Mouse (Mus musculus): Measurements from ENCODE around the gene Igfals. TPM values are rescaled to one million over a fixed set of nuclear protein-coding genes. Genes with fewer than 3 reads are reported as not detected.

The Igfals gene
- total and polyA plus RNA-seq, 2 experiments from 2014 or later, result 0.53 to 1.7 TPM

- Histone ChIP-seq H3K27me3 (ENCODE audit: control insufficient read depth, insufficient read depth, low read length) (no peaks in the 10 kb centered on the region), H3K4me1 (ENCODE audit: control insufficient read depth, insufficient read depth) (peaks cover 20% of the 10 kb centered on the region; the same call in 1 of the 2 replicates), H3K9me3 (replicated peaks; ENCODE audit: control insufficient read depth, low read length) (no peaks in the 10 kb centered on the region), H3K4me3 (ENCODE audit: low read depth, low read length) (no peak overlapping the region), H3K9ac (replicated peaks; ENCODE audit: low read depth, low read length) (no peak overlapping the region), H3K4me2 (ENCODE audit: low read depth, low read length) (no peak overlapping the region), H3K27ac (ENCODE audit: low read depth) (peak overlapping the region; percentile 73), H3K36me3 (replicated peaks; ENCODE audit: control insufficient read depth, insufficient read depth, low read length) (peaks cover 59% of the 10 kb centered on the region)
- 74% methylated on average over 4 of the region's 4 CpGs for WGBS
- ATAC-seq (ENCODE audit: insufficient read depth, low read depth), result no peak
- no peak for DNase-seq (ENCODE audit: low spot score)
- TF ChIP-seq CTCF (IDR thresholded peaks at IDR 0.05; ENCODE audit: low read depth) (no peak), EP300 (IDR thresholded peaks at IDR 0.05; ENCODE audit: low read depth) (no peak)
Observed at GRCm38 (mm10) chr17:24898041-24898854, 32.5 kb downstream of the Igfals start.

GRCm38 (mm10) chr17:24899153-24899552 lies 33.4 kb downstream of the Igfals start:
- Histone ChIP-seq H3K9ac (replicated peaks; ENCODE audit: low read depth, low read length) (no peak overlapping the region), H3K27me3 (ENCODE audit: control insufficient read depth, insufficient read depth, low read length) (no peaks in the 10 kb centered on the region), H3K9me3 (replicated peaks; ENCODE audit: control insufficient read depth, low read length) (no peaks in the 10 kb centered on the region), H3K4me2 (ENCODE audit: low read depth, low read length) (no peak overlapping the region), H3K4me1 (ENCODE audit: control insufficient read depth, insufficient read depth) (peaks cover 17% of the 10 kb centered on the region; the same call in 1 of the 2 replicates), H3K4me3 (ENCODE audit: low read depth, low read length) (no peak overlapping the region), H3K27ac (ENCODE audit: low read depth) (peak overlapping the region; percentile 73), H3K36me3 (replicated peaks; ENCODE audit: control insufficient read depth, insufficient read depth, low read length) (peaks cover 64% of the 10 kb centered on the region)
- peak; percentile 36; the same call in 1 of the 2 replicates for TF ChIP-seq EP300 (IDR thresholded peaks at IDR 0.05; ENCODE audit: low read depth)
- TF ChIP-seq CTCF (IDR thresholded peaks at IDR 0.05; ENCODE audit: low read depth), result no peak
- peak; percentile 78 for ATAC-seq (ENCODE audit: insufficient read depth, low read depth)
- 52% methylated on average over 5 of the region's 5 CpGs for WGBS
- DNase-seq (ENCODE audit: low spot score), result peak; percentile 60

GRCm38 (mm10) chr17:24900014-24900413 lies 34.2 kb downstream of the Igfals start:
- Histone ChIP-seq H3K9me3 (replicated peaks; ENCODE audit: control insufficient read depth, low read length) (no peaks in the 10 kb centered on the region), H3K9ac (replicated peaks; ENCODE audit: low read depth, low read length) (no peak overlapping the region), H3K4me2 (ENCODE audit: low read depth, low read length) (no peak overlapping the region), H3K4me3 (ENCODE audit: low read depth, low read length) (no peak overlapping the region), H3K36me3 (replicated peaks; ENCODE audit: control insufficient read depth, insufficient read depth, low read length) (peaks cover 72% of the 10 kb centered on the region), H3K27me3 (ENCODE audit: control insufficient read depth, insufficient read depth, low read length) (no peaks in the 10 kb centered on the region), H3K27ac (ENCODE audit: low read depth) (no peak overlapping the region), H3K4me1 (ENCODE audit: control insufficient read depth, insufficient read depth) (peaks cover 15% of the 10 kb centered on the region; the same call in 1 of the 2 replicates)
- DNase-seq (ENCODE audit: low spot score) (no peak), ATAC-seq (ENCODE audit: insufficient read depth, low read depth) (no peak)
- 90% methylated on average over 6 of the region's 6 CpGs for WGBS
- no peak for TF ChIP-seq CTCF (IDR thresholded peaks at IDR 0.05; ENCODE audit: low read depth)

GRCm38 (mm10) chr17:24902124-24902523 lies 36.3 kb downstream of the Igfals start:
- ATAC-seq (ENCODE audit: insufficient read depth, low read depth) (no peak), DNase-seq (ENCODE audit: low spot score) (no peak)
- no peak overlapping the region for H3K27ac ChIP-seq (ENCODE audit: low read depth)
- no peaks in the 10 kb centered on the region for H3K27me3 ChIP-seq (ENCODE audit: control insufficient read depth, insufficient read depth, low read length)
- peaks cover 2% of the 10 kb centered on the region; the same call in 1 of the 2 replicates for H3K4me1 ChIP-seq (ENCODE audit: control insufficient read depth, insufficient read depth)
- H3K36me3 ChIP-seq (replicated peaks; ENCODE audit: control insufficient read depth, insufficient read depth, low read length), result peaks cover 93% of the 10 kb centered on the region
- H3K4me3 ChIP-seq (ENCODE audit: low read depth, low read length), result no peak overlapping the region
- no peaks in the 10 kb centered on the region for H3K9me3 ChIP-seq (replicated peaks; ENCODE audit: control insufficient read depth, low read length)
- WGBS, result 86% methylated on average over 5 of the region's 5 CpGs
- H3K4me2 ChIP-seq (ENCODE audit: low read depth, low read length), result no peak overlapping the region
- no peak overlapping the region for H3K9ac ChIP-seq (replicated peaks; ENCODE audit: low read depth, low read length)
- TF ChIP-seq EP300 (IDR thresholded peaks at IDR 0.05; ENCODE audit: low read depth) (no peak), CTCF (IDR thresholded peaks at IDR 0.05; ENCODE audit: low read depth) (no peak)

GRCm38 (mm10) chr17:24902671-24903474 lies 37.1 kb downstream of the Igfals start:
- Histone ChIP-seq H3K4me2 (ENCODE audit: low read depth, low read length) (no peak overlapping the region), H3K36me3 (replicated peaks; ENCODE audit: control insufficient read depth, insufficient read depth, low read length) (peaks cover 100% of the 10 kb centered on the region), H3K27ac (ENCODE audit: low read depth) (no peak overlapping the region), H3K4me1 (ENCODE audit: control insufficient read depth, insufficient read depth) (no peaks in the 10 kb centered on the region), H3K4me3 (ENCODE audit: low read depth, low read length) (no peak overlapping the region), H3K9me3 (replicated peaks; ENCODE audit: control insufficient read depth, low read length) (no peaks in the 10 kb centered on the region), H3K9ac (replicated peaks; ENCODE audit: low read depth, low read length) (no peak overlapping the region), H3K27me3 (ENCODE audit: control insufficient read depth, insufficient read depth, low read length) (no peaks in the 10 kb centered on the region)
- 71% methylated on average over 9 of the region's 9 CpGs for WGBS
- no peak for ATAC-seq (ENCODE audit: insufficient read depth, low read depth)
- no peak for DNase-seq (ENCODE audit: low spot score)
- TF ChIP-seq EP300 (IDR thresholded peaks at IDR 0.05; ENCODE audit: low read depth), result no peak
- TF ChIP-seq CTCF (IDR thresholded peaks at IDR 0.05; ENCODE audit: low read depth), result peak; percentile 38; the same call in 1 of the 2 replicates
